Mouse (Mus musculus): ENCODE measurements around the gene Pradc1.
"Not testable (repeated sequence)": the region's sequence is repeated elsewhere in the genome, so short reads cannot be mapped to it uniquely, and the experiment has no call there.

Gene Pradc1

DNA sequence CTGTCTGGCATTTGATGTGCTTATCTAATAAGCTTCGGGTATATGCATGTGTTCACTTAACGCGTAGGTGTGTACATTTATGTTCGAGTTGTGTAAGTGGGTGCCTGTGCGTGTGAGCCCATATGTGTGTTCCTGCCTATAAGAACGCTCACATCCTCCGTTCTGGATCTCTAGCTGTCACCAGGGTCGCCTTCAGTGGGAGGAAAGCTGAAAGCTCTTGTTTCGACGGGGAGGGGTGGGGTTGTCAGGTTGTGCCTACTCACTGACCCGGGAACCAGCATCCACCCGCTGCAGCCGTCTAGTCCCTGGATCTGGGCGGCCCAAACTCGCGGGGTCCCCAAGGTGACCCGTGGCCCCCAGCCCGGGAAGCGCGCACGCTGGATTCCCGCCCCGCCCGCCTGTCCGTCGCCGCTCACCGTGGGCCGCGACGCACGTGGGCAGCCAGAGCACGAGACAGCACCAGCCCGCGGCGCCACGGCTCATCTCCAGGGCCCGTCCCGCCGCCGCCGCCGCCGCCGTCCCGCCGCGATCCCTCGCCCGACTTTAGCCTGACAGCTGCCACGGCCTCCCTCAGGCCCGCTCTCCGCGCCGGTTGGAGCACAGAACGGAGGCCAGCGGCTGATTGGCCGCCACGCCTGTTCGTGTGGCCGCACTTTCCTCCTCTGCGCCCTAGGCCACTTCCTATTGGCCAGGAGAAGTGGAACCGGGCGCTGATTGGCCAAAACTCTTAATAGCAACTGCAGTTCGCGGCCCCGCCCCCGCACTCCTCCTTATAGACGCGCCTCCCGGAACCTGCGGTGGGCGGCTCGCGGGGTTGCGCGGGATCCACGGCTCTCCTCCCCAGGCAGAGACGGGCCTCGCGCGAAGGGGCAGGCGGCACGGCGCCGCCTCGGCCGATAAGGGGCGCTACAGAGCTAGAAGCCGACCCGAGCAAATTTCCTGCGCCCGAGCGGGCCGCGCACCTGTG lies 790 bp downstream of the Pradc1 start, which contains the start of gene Cct7:
Cct7 (plus strand) TSS at position 818 of the 967 bp plus-strand sequence.
- DNase-seq (ENCODE audit: low spot score in 2 of 2), result peak; percentile 97 to 98

DNA sequence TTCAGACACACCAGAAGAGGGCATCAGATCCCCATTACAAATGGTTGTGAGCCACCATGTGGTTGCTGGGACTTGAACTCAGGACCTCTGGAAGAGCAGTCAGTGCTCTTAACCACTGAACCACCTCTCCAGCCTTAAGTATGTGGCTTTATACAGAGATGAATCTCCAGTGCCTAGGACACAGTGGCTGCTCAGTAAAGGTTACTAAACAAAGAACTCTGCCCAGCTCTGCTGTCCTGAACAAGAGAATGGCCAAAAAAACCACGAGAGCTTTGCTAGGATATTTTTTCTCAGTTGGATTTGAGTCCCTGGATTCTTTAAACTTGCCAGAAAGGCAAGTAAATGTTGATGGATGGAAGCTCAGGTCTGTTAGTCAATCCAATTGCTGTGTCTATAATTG lies 1.6 kb downstream of the Pradc1 start:
- not testable (repeated sequence) for DNase-seq (ENCODE audit: low spot score in 2 of 2)

DNA sequence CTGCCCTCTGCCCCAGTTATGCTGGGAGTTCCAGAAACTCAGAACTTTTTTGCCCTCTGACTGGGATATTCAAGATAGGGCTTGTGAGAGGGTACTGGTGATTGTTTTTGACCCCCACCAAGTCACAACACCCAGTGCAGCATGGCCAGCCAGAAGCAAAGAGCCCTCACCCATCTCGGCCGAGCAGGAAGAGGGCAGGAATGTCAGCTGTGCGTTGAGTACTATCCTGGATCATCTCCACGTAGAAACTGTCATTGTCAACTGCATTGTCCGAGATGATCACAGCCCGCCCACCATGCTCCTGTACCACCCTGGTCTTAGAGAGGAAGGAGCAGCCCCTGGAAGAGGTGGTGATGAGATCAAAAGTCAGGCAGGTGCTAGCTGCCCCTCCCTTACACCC lies 4.4 kb downstream of the Pradc1 start:
- DNase-seq (ENCODE audit: low spot score in 2 of 2), result no peak

DNA sequence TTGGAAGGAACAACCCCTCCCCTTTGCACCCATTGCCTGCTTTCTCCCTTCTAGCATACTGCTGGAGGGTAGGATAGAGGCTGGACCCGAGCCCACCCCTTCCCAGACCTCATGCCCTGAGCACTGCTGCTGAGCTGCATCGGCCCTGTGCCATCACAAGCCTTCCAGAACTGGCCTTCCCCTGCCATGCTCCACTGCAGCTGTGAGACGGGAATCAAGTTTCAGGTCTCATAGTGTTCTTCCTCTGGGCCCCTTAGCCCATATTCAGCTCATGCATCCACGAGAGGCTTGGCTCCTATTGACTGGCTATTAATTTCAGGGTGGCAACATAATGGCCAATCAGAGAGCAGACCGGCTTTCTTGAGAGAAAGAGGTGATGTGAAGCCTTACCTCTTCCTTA lies 6.5 kb downstream of the Pradc1 start:
- DNase-seq (ENCODE audit: low spot score in 2 of 2), result no peak

DNA sequence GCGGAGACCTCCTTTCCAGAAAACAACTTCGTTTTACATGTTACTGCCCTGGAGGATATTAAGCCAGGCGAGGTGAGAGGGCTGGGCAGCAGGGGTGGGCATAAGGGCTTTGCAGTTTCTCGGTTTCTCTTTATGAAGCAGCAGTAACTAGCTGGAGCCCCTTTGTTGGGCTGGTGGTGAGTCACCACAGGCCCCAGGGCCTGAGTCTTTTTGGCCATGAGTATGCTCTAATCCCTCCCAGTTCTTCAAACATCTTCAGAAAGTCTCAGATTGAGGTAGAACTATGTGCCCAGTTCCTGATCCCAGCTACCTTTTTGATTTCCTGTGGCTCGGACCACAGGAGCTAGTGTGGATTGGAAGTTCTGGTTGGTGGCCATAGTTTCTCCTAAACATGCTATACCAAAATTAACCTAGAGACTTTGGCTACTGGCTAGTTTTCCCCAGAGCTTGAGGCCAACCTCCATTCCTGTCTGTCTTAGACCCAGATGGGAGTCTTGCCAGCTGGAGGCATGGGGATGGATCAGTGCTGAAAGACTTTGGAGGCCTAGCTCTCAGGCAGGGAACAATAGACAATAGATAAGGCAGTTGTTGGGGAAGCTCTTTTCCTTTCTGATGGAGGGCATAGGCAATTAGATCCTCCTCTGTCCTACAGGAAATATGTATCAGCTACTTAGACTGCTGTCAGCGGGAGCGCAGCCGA lies 7.4 kb downstream of the Pradc1 start:
- no peak for DNase-seq (ENCODE audit: low spot score in 2 of 2)

DNA sequence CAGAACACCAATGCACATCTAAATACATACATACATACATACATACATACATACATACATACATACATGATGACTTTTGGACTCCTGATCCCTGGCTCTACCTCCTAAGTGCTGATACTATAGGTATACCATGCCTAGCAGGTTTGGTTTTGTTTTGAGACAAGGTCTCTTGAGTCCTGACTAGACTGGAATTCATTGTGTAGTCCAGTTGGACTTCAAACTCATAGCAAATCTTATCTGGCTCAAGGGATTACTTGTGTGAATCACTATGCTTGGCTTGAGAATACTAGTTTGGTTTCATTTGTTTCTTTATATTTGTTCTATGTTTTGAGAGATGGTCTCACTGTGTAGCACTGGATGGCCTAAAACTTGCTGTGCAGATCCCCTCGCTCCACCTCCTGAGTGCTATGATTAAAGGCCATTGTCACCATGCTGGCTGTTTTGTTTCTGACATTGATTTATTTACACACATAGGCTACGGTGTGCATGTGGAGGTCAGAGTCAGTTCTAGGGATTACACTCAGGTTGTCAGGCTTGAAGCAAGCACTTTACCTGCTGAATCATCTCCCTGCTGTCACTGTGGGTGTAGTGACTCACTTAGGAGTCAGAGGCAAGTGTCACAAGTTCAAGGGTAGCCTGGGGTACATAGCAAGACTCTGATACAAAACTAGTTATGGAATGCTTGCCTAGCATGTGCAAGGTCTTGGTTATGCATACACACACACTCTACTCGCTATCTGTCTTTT lies 8.1 kb downstream of the Pradc1 start:
- DNase-seq (ENCODE audit: low spot score in 2 of 2), result no peak

DNA sequence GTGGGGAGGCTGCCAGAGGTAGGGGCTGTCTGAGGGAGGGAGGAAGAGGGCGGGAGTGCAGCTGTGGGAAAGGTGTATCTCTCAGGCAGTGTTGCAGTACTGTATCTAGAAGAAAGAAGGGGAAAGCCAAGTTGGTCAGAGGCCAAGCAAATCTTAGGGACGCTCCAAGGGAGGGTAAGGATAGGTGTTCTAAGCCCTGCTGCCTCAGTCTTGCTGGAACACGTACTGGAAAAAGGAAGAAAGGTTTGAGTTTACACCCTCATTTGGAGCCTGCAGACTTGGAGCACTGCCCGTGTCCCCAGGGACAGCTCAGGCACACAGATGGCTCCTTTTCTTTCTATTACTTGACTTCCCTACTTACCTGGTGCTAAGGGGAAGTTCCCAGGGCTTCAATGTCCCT lies 10.6 kb downstream of the Pradc1 start:
- no peak for DNase-seq (ENCODE audit: low spot score in 2 of 2)

DNA sequence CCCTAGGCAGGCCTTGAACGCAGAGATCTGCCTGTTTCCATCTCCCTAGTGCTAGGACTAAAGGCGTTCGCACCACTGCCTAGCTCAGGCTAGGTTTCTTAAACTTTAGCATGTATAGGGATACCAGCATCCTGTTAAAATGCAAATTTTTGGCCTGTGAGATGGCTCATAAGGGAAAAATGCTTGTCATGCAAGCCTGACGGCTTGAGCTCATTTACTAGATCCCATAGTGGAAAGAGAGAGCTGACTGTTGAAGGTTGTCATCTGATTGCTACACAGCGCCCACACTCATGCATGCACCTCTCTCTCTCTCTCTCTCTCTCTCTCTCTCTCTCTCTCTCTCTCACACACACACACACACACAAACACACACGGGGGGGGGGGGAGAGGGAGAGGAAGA lies 15.1 kb downstream of the Pradc1 start:
- DNase-seq (ENCODE audit: low spot score in 2 of 2), result no peak

DNA sequence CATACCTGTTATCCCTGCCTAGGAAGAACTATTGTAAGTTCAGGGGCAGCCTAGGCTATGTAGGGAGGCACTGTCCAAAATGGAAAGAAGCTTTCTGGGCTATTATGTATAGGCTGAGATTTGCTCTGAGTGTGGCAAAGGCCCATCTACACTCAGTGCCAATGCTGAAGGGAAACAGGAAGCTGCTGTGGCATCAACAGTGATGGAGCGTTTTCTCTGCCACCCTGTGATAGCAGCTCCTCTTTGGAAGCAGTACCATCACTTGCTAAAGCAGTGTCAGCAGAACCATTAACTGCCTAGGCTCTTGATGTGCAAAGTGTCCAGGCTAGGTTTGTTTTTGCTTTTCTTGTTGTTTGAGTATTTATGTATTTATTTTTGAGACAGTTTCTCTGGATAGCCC lies 15.6 kb downstream of the Pradc1 start:
- DNase-seq (ENCODE audit: low spot score in 2 of 2), result no peak

DNA sequence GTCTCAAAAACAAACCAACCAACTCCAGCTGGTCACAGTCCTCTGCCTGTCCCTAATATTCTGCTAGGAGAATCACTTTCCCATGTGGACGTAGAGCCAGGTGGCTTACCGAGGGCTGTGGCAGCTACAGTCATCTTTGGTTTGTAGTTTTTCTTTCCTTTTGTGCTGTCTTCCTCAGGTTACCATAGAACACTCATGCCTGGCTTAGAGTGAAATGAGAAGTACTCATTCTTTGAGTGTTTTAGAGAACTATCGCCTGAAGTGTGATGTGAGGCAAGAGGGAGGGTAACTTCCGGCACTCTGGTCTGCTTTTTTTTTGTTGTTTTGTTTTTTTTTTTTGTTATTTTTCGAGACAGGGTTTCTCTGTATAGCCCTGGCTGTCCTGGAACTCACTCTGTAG lies 17.9 kb downstream of the Pradc1 start:
- DNase-seq (ENCODE audit: low spot score in 2 of 2), result no peak

DNA sequence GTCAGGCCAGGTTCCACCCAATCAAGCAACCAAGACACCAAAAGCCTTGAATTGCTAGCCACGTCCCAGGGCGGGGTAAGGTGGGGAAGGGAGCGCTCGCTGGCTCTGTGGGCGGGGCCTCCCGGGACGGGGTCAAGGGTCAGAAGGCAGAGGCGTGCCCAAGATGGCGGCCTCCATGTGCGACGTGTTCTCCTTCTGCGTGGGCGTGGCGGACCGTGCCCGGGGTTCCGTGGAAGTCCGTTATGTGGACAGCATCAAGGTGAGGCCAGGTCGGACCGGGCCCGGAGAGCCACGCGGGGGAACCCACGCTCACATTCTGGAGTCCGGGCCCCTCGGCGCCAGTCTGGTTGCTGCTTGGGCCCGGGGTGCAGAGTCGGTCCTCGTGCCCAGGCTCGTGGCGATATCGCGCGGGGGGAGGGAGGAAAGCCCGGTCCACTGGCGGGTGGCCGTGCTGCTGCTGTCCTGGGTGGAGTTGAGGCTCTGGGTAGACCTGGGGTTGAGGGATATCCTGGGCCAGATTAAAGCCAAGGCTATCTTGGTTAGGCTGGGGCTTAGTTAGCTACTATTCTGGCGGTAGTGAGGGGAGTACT lies 19.8 kb downstream of the Pradc1 start, which contains the start of gene Smyd5:
Smyd5 (plus strand) TSS at position 148 of the 590 bp plus-strand sequence.
- peak; percentile 78 to 88 for DNase-seq (ENCODE audit: low spot score in 2 of 2)

DNA sequence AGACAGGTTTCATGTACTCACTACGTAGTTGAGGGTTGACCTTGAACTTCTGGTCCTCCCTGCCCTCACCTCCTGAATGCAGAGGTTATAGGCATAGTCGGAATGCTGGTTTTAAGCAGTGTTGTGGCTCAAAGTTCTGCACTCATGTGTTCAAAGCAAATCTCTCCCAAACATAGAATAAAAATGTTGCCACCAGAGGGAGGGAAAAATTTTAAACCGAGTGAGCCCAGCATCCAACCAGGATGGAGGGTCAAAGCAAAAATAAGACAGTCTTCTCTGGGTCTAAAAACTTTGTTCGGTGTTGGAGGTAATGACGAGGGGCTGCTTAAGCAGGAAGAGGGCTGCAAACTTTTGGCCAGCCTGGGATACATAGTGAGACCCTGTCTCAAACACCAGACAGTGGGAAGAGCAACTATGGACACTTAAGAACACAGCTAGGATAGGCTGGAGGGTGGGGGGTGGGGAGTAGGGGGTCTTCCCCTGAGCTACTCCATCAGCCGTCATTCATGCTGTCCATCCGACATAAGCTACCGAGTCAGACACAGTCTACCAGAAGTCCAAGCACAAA lies 20.4 kb downstream of the Pradc1 start:
- no peak for DNase-seq (ENCODE audit: low spot score in 2 of 2)

DNA sequence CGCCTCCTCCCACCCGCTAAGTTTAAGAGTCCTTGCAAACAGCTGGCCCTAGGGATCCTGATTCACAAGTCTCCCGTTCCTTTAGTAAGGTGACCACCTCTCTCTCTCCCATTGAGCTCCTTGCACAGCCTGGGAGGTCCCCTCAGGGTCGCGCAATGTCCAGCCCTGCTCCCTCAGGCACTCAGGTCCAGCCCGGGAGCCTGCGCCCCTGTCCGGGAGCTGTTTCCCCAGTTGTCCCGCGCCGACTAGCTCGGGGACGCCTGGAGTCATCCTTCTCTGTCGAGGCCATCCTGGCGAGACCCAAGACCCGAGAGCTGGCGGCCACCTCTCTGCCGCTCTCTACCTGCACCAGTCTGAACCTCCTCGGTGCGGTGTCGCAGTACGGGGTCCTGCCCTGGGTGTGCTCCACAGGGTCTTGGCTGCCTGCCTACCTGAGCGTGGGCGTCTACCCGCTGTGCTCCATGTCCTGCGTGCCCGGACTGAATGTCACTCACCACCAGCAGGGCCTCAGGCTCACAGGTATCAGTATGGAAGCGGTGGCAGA lies 27.9 kb downstream of the Pradc1 start, which contains the start of gene Noto:
Noto (plus strand) TSS at position 51 of the 544 bp plus-strand sequence.
- DNase-seq (ENCODE audit: low spot score in 2 of 2), result no peak

DNA sequence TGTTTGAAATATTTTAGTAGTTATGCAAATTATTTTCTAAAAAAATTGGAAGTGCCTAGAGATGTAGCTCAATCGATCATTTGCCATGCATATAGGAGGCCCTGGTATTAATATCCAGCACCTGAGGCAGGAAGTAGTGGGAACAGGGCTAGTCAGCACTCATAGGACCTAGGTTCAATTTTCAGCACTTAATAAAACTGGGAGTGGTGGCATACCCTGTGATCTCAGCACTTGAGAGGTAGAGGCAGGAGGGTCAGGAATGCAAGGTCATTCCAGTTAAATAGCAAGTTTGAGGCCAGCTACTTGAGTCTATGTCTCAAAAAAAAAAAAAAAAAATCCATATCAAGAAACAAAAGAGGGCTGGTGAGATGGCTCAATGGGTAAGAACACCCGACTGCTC lies 32.6 kb downstream of the Pradc1 start:
- no peak for DNase-seq (ENCODE audit: low spot score in 2 of 2)

DNA sequence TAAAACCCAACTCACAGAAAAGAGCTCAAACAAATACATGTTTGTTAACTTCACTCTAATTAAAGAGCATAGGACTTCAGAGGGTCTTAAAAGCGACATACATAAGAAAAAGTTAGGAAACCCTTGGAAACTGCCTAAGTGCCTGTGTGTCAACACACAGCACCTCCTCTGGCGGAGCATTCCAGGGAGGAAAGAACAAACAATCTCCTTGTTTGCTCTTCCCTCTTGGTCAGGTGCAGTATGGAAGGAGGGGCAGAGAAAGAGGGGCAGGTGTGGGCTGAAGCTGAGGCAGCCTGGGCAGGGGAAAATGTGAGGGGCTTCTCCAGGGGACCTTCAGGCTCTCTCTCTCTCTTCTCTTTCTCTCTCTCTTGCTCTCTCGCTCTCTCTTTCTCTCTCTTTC lies 35.9 kb downstream of the Pradc1 start:
- no peak for DNase-seq (ENCODE audit: low spot score in 2 of 2)

DNA sequence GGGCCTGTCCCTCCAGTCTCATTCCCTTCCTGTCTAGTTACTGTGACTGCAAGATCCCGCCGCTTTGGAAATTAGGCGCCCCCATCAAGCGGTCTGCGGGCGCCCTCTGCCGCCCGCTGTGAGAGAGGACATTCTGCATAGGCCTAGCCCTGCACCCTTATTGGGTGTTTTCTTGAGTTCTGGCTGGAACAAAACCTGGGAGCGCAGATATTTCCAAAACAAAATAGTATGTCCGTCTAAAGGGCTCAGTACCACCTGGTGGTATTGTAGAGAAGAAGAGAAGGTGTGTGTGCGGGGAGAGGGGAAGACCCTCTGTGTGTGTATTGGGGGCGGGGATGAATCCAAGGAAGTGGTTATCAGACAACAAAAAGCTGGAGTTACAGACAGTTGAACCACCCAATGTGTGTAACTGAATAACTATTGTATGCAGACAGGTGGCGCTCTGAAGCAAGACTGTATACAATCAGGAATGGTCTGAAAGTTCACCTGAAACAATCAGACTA lies 40.9 kb downstream of the Pradc1 start:
- no peak for DNase-seq (ENCODE audit: low spot score in 2 of 2)

DNA sequence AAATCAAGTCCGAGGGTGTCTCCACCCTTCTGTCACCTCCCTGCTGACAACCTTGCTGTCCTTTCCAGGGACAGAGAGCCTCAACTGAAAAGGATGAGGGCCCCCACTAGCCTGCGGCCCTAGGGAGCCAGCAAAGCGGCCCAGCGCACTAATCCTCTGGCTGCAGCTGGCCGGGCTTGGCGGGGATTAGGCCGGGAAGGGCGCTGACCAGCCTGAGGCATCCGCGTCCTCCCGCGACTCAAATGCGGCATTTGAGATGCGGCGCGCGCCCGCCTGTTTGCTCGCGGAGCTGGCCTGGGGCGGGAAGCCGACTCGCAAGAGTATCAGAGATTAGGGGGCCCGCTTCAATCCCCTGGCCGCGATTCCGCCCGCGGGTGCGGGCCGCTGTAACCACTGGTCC lies 42.8 kb downstream of the Pradc1 start:
- DNase-seq (ENCODE audit: low spot score in 2 of 2), result no peak

DNA sequence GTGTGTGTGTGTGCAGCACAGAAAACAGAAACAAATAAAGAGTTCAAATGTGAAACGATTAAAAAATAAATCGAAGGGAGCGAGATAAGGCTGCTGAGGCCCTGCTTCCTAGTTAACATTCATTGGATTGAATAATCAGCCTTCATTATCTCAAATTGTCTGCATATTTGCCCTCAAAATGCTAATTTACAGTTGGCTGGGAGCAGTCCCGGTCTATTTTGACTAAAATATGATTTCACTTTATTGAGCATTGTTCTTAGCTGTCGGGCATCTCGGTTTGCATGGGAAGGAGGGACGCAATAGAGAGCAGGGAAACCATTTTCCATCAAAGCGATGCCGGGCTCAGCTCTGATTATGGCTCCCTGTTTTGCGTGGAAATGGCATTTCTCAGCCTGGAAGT lies 48.7 kb downstream of the Pradc1 start:
- DNase-seq (ENCODE audit: low spot score in 2 of 2), result no peak

DNA sequence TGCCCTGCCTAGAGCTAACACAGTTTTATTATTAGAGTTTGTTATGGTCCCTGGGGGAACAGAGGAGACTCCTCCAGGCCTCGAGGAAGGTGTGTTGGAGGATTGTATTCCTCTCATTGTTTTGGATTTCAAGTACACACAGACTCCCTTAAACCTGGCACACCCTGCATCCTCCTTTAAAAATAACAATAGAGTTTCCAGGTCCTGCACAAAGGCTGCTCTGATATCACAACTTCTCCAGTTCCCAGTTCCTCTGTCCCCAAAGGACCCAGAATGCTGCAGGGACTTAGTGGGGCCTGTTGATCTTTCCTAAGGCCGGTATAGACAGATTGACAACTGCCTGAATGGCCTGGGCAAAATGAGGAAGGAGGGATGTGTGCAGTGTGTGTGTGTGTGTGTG lies 49.2 kb downstream of the Pradc1 start:
- DNase-seq (ENCODE audit: low spot score in 2 of 2), result no peak

DNA sequence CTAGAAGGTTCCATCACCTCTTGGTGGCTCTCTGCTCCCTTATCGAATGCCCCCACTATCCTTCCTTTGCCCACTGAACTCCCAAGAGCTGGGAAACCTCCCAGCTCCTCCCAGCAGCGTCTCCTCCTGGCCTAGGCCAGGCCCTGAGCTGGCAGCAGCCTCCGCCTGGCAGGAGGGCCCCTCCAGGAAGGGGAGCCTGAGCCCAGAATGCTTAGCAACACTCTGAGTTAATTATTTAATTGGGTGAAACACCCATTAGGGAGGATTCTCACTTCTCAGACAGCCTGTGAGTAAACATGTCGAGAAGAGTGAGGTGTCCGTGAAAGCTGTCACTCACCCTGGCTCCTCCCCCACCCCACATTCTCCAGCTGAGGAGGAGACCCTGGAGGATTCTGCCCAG lies 52.1 kb downstream of the Pradc1 start:
- no peak for DNase-seq (ENCODE audit: low spot score in 2 of 2)

DNA sequence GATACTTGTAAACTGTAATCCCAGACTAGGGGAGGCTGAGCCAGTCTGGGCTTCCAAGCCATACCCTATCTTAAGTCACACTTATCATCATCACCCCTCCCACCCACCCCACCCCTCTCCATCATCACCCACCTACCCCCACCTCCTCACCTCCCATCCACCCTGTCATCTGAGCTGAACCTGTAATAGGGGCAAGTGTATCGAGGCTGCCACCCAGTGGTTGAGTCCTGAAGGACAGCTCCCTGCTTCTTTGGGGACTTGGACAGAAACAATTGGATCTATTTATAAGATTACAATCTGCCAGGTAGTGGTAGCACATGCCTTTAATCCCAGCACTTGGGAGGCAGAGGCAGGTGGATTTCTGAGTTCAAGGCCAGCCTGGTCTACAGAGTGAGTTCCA lies 54.6 kb downstream of the Pradc1 start:
- peak in 1 of 2 experiments; percentile 34 for DNase-seq (ENCODE audit: low spot score in 2 of 2)
